Comparison of ENCODE assay signal across 16 mouse cellular contexts in the genomic region with DNA sequence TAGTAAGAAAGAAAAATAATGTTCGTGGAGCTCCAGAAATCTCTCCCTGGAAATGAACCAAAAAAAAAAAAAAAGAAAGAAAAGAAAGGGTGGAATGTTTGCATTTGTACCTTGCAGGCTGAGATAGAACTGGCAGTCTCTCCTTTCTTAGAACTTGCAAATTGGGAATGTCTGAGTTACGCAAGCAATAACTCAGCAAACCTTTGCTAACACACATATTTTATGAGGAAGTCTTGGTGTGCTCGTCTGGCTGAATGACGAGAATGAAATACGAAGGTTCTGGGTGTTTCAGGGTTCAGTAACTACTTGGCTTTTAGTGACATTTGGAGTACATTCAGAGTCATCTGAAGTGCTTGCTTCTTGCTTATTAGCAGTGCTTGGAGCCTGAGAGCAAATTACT.
"Had no signal": no experiment of that assay in that cellular context is flagged by ENCODE, and none has a peak within 500 bp of the region (broad histone marks: within the 10 kb centered on the region; RNA-seq: fewer than 3 reads in every experiment).

No protein-coding gene starts in this region.

- H3K4me1 ChIP-seq: limb, embryonic 12.5 days; limb, embryonic 15.5 days had no signal

- H3K27ac ChIP-seq: limb, embryonic 12.5 days; limb, embryonic 15.5 days; liver, embryonic 14.5 days; stomach, postnatal 0 days had no signal

- H3K27me3 ChIP-seq: limb, embryonic 12.5 days; limb, embryonic 15.5 days had no signal

- H3K4me2 ChIP-seq: limb, embryonic 12.5 days; limb, embryonic 15.5 days; liver, embryonic 11.5 days; midbrain, embryonic 11.5 days had no signal

- H3K9me3 ChIP-seq: limb, embryonic 12.5 days; limb, embryonic 15.5 days had no signal

- H3K9ac ChIP-seq: limb, embryonic 12.5 days; limb, embryonic 15.5 days; liver, embryonic 14.5 days; liver, postnatal 0 days had no signal

- H3K36me3 ChIP-seq: limb, embryonic 12.5 days; limb, embryonic 15.5 days had no signal

- H3K4me3 ChIP-seq: limb, embryonic 12.5 days; limb, embryonic 15.5 days had no signal

- DNase-seq: kidney, adult 18-20 months; kidney, adult 9 months; kidney, postnatal 14 days; kidney, postnatal 4 days; left cerebral cortex, postnatal 4 days; liver, postnatal 0 days; midbrain, embryonic 14.5 days; right cerebral cortex, postnatal 4 days; thymus, postnatal 25 days had no signal

- ATAC-seq: intestine, embryonic 16.5 days; liver, postnatal 0 days had no signal
